9 mouse cellular contexts compared by ENCODE assay signal in genomic region chr1:191527921-191528612, GRCm38 (mm10). TPM values are rescaled to one million over a fixed set of nuclear protein-coding genes. Genes with fewer than 3 reads are reported as not detected.
DNase-seq lines count a peak whose midpoint lies in the region; ATAC-seq lines count a peak whose summit lies in the region.
"Had no signal": no experiment of that assay in that cellular context is flagged by ENCODE, and none has a peak within 500 bp of the region (broad histone marks: within the 10 kb centered on the region; RNA-seq: fewer than 3 reads in every experiment).

No protein-coding gene starts in this region.

- peaks cover 13% of the 10 kb centered on the region for H3K4me1 ChIP-seq in heart, embryonic 15.5 days (replicated peaks)
- H3K4me1 ChIP-seq: embryonic facial prominence, embryonic 12.5 days had no signal

- 48% methylated on average over 4 of the region's 4 CpGs for WGBS in heart, embryonic 15.5 days

- H3K9ac ChIP-seq in heart, embryonic 15.5 days, result no peak overlapping the region
- H3K9ac ChIP-seq: embryonic facial prominence, embryonic 12.5 days had no signal

- H3K4me3 ChIP-seq in heart, embryonic 15.5 days, result no peak overlapping the region
- H3K4me3 ChIP-seq: embryonic facial prominence, embryonic 12.5 days had no signal

- no peaks in the 10 kb centered on the region for H3K36me3 ChIP-seq in heart, embryonic 15.5 days
- H3K36me3 ChIP-seq: embryonic facial prominence, embryonic 12.5 days had no signal

- no peaks in the 10 kb centered on the region for H3K9me3 ChIP-seq in heart, embryonic 15.5 days (replicated peaks)
- H3K9me3 ChIP-seq: embryonic facial prominence, embryonic 12.5 days had no signal

- no peaks in the 10 kb centered on the region for H3K27me3 ChIP-seq in heart, embryonic 15.5 days
- H3K27me3 ChIP-seq: embryonic facial prominence, embryonic 12.5 days had no signal

- ATAC-seq in frontal cortex, adult (ENCODE audit: low TSS enrichment), result peak; percentile 66
- ATAC-seq in heart, embryonic 15.5 days (replicated peaks; ENCODE audit: insufficient number of reproducible peaks, insufficient read depth, low FRiP score, low read depth), result peak; percentile 28; the same call in 1 of the 2 replicates
- ATAC-seq in inflammation-experienced regulatory T-cells, adult 6 months, result no peak

- no peak overlapping the region for H3K4me2 ChIP-seq in heart, embryonic 15.5 days
- H3K4me2 ChIP-seq: embryonic facial prominence, embryonic 12.5 days had no signal

- no peak for DNase-seq in frontal cortex, postnatal 25 days (ENCODE audit: low spot score in 2 of 2)
- DNase-seq in ovary, postnatal 14 days (ENCODE audit: low spot score), result peak; percentile 13
- DNase-seq in ovary, adult 18-20 months (ENCODE audit: low spot score), result no peak
- peak; percentile 76 for DNase-seq in thymus, postnatal 14 days
- DNase-seq in natural killer cell, adult 2 months (ENCODE audit: low spot score in 2 of 2), result no peak

- peak overlapping the region; percentile 41; the same call in 1 of the 2 replicates for H3K27ac ChIP-seq in heart, embryonic 15.5 days
- H3K27ac ChIP-seq: embryonic facial prominence, embryonic 12.5 days had no signal

RNA-seq across cellular contexts. Expression of gene Dtl, which starts 47.3 kb away (rescaled TPM):
- polyA plus RNA-seq in heart, embryonic 15.5 days (2015; fragmentation: Nextera tagmentation; extraction: Ambion mirVana), result 19.8 and 26.6 TPM in 2 replicates
- 10 to 100 TPM in 1 of 3 experiments, 1 to 10 TPM in 2; 6.6 to 30.2 (median 8.4) TPM for polyA plus RNA-seq in inflammation-experienced regulatory T-cells, adult 6 months (2017; shearing (Covaris generic))

RNA-seq across cellular contexts. Expression of gene Ints7, which starts 47.4 kb away (rescaled TPM):
- 28.5 and 38.9 TPM in 2 replicates for polyA plus RNA-seq in heart, embryonic 15.5 days (2015; fragmentation: Nextera tagmentation; extraction: Ambion mirVana)
- polyA plus RNA-seq in inflammation-experienced regulatory T-cells, adult 6 months (2017; shearing (Covaris generic)), result 10 to 100 TPM; 36.3 to 43.1 (median 40.9) TPM

Comparison
In these comparisons a context has a peak if more than half of its experiments do, and no peak if none do; other contexts are left out.
1. DNase-seq: peak in ovary, postnatal 14 days (single experiment) and thymus, postnatal 14 days (single experiment); none in frontal cortex, postnatal 25 days (0 of 2), ovary, adult 18-20 months (single experiment) and natural killer cell, adult 2 months (0 of 2).